Mouse (Mus musculus): ENCODE results near the gene Gltpd2. TPM values are rescaled to one million over a fixed set of nuclear protein-coding genes. Genes with fewer than 3 reads are reported as not detected.
A peak's percentile ranks its signal among the peaks of the same experiment; 100 is the strongest.

Gene Gltpd2
- polyA plus RNA-seq, 1 experiment from 2014 or later, result 30.8 TPM

DNA sequence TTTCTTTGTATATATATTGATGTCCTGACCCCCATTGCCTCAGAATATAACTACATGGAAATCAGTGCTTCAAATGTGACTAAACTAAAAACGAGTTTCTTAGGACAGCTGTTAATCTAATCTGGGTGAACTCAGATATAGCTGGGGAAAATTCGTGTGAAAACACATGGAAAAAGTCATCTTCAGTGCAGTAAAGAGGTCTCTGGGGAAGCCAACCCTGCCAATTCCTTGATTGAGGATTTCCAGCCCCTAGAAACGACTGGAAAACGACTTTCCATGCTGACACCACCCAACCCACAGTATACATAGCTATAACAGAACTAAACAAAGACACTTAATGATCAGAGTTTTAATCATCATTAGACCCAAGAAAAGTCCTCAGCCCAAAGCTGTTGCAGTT lies 31.2 kb upstream of the Gltpd2 start:
- no peak for TF ChIP-seq CTCF (IDR thresholded peaks at IDR 0.05; ENCODE audit: low read depth)
- no peak for TF ChIP-seq EP300 (IDR thresholded peaks at IDR 0.05; ENCODE audit: low read depth)
- WGBS (ENCODE audit: insufficient replicate concordance), result 42% methylated on average over 4 of the region's 4 CpGs
- no peak overlapping the region for H3K27ac ChIP-seq (ENCODE audit: low read depth)
- H3K36me3 ChIP-seq (replicated peaks; ENCODE audit: insufficient read depth, low read length), result no peaks in the 10 kb centered on the region
- no peaks in the 10 kb centered on the region for H3K9me3 ChIP-seq (ENCODE audit: low read length)
- no peaks in the 10 kb centered on the region for H3K4me1 ChIP-seq (ENCODE audit: insufficient read depth)
- ATAC-seq (no peak), DNase-seq (no peak)
- H3K4me2 ChIP-seq (ENCODE audit: low read depth, low read length), result no peak overlapping the region
- no peaks in the 10 kb centered on the region for H3K27me3 ChIP-seq (ENCODE audit: insufficient read depth, low read length)
- no peak overlapping the region for H3K4me3 ChIP-seq (ENCODE audit: low read depth, low read length)
- no peak overlapping the region for H3K9ac ChIP-seq (replicated peaks)

DNA sequence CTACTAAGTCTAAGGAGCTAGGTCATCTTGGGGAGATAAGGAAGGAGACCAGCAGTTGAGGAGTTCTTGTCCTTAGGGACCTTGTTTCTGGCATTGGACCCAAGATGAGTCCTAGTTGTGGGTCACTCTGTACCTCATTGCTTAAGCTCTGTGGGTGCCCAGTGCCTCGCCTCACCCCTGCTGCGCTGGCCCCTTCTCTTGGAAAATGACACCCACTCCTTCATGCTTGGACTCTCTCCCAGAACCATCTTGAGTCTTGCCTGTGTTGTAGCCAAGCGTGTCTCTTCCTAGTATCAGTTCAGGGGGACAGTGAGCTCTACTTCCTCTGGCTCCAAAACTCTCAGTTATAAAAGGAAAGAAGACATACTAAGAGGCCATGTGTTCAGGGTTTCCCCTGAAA lies 29.9 kb upstream of the Gltpd2 start:
- WGBS (ENCODE audit: insufficient replicate concordance), result 72% methylated on average over 3 of the region's 3 CpGs
- DNase-seq (no peak), ATAC-seq (no peak)
- Histone ChIP-seq H3K9ac (replicated peaks) (no peak overlapping the region), H3K4me1 (ENCODE audit: insufficient read depth) (no peaks in the 10 kb centered on the region), H3K27ac (ENCODE audit: low read depth) (peak overlapping the region; percentile 67; the same call in 1 of the 2 replicates), H3K27me3 (ENCODE audit: insufficient read depth, low read length) (no peaks in the 10 kb centered on the region), H3K4me2 (ENCODE audit: low read depth, low read length) (no peak overlapping the region), H3K36me3 (replicated peaks; ENCODE audit: insufficient read depth, low read length) (no peaks in the 10 kb centered on the region), H3K4me3 (ENCODE audit: low read depth, low read length) (no peak overlapping the region), H3K9me3 (ENCODE audit: low read length) (no peaks in the 10 kb centered on the region)
- TF ChIP-seq EP300 (IDR thresholded peaks at IDR 0.05; ENCODE audit: low read depth), result no peak
- TF ChIP-seq CTCF (IDR thresholded peaks at IDR 0.05; ENCODE audit: low read depth), result no peak

DNA sequence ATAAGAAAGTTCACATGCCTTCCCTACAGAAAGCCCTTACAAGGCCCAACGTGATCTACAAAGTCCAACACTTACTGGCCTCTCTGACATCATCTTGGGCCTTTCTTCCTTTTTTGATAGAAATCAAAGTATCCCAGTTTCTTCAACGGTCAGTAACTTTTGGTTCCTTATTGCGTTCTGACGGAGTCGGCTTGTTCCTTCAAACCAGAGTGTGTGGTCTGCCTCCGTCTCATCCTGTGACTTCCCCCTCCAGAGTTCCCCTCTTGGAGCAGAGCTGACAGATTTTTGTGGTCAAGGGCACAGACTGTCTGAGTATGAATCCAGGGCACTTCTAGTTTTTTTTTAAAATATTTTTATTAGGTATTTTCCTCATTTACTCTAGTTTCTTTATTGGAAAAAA lies 29.3 kb upstream of the Gltpd2 start:
- ATAC-seq (peak; percentile 51; the same call in 1 of the 2 replicates), DNase-seq (no peak)
- no peaks in the 10 kb centered on the region for H3K4me1 ChIP-seq (ENCODE audit: insufficient read depth)
- H3K27ac ChIP-seq (ENCODE audit: low read depth), result no peak overlapping the region
- no peak overlapping the region for H3K9ac ChIP-seq (replicated peaks)
- no peaks in the 10 kb centered on the region for H3K36me3 ChIP-seq (replicated peaks; ENCODE audit: insufficient read depth, low read length)
- TF ChIP-seq CTCF (IDR thresholded peaks at IDR 0.05; ENCODE audit: low read depth), result no peak
- no peak for TF ChIP-seq EP300 (IDR thresholded peaks at IDR 0.05; ENCODE audit: low read depth)
- H3K4me2 ChIP-seq (ENCODE audit: low read depth, low read length), result no peak overlapping the region
- WGBS (ENCODE audit: insufficient replicate concordance), result 25% methylated on average over 6 of the region's 6 CpGs
- no peak overlapping the region for H3K4me3 ChIP-seq (ENCODE audit: low read depth, low read length)
- H3K27me3 ChIP-seq (ENCODE audit: insufficient read depth, low read length), result no peaks in the 10 kb centered on the region
- H3K9me3 ChIP-seq (ENCODE audit: low read length), result no peaks in the 10 kb centered on the region

DNA sequence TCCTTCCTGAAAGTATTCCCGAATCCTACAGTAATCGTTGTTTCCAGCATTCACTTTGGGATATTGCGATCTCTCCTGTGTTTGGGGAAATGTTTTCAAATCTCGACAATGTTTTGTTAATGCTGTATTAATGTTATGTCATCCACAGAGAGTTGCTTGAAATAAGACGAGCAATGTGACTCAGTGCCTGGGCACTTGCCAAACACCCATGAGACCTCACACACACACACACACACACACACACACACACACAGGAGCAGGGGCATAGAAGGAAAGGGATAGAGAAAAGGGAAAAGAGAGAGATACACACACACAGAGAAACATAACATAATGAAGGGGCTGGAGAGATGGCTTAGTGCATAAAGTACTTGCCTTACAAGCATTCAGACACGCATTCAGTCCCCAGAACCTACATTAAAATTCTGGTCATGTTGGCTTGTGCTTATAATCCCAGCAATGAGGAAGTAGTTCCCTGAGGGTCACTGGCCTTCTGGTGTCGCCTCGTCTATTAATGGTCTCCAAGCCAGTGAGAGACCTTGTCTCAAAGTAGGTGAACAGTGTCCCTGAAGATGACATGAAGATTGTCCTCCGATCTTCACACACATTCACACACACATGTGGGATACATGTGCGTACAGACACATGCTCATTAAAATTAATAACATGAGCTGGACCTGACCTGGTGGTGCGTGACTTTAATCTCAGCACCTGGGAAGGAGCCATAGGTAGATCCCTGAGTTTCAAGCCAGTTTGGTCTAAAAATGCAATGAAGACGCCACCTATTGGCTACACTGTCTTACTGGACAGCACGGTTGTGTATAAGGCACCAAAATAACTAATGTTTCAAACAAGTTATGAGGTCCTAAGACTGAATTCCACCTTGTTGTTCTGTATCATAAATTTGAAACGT lies 19.2 kb upstream of the Gltpd2 start:
- no peak overlapping the region for H3K4me2 ChIP-seq (ENCODE audit: low read depth, low read length)
- no peak overlapping the region for H3K27ac ChIP-seq (ENCODE audit: low read depth)
- H3K4me3 ChIP-seq (ENCODE audit: low read depth, low read length), result no peak overlapping the region
- no peak for DNase-seq
- no peaks in the 10 kb centered on the region for H3K27me3 ChIP-seq (ENCODE audit: insufficient read depth, low read length)
- H3K9ac ChIP-seq (replicated peaks), result no peak overlapping the region
- H3K36me3 ChIP-seq (replicated peaks; ENCODE audit: insufficient read depth, low read length), result no peaks in the 10 kb centered on the region
- ATAC-seq, result no peak
- H3K9me3 ChIP-seq (ENCODE audit: low read length), result no peaks in the 10 kb centered on the region
- H3K4me1 ChIP-seq (ENCODE audit: insufficient read depth), result 0 out of 2 replicates have a peak, but pooled peaks cover 11% of the 10 kb centered on the region
- no peak for TF ChIP-seq EP300 (IDR thresholded peaks at IDR 0.05; ENCODE audit: low read depth)
- TF ChIP-seq CTCF (IDR thresholded peaks at IDR 0.05; ENCODE audit: low read depth), result peak; percentile 57
- WGBS (ENCODE audit: insufficient replicate concordance), result 65% methylated on average over 14 of the region's 14 CpGs

DNA sequence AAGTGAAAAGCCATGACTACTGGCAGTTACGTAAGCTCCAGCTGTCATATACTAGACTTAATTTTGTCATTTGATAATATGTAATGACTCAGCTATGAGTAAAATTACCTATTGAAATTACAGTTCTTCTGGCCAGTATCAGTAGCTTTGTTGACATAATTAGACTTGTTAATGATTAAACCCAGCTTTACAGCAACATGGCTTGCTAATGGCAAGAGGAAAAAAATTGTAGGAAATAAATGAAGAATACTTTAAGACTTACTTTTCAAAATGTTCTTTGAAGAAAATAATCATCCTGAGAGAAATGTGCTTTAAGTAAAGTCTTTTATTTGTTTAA lies 18.6 kb upstream of the Gltpd2 start:
- Histone ChIP-seq H3K36me3 (replicated peaks; ENCODE audit: insufficient read depth, low read length) (no peaks in the 10 kb centered on the region), H3K4me3 (ENCODE audit: low read depth, low read length) (no peak overlapping the region), H3K9me3 (ENCODE audit: low read length) (no peaks in the 10 kb centered on the region), H3K27ac (ENCODE audit: low read depth) (no peak overlapping the region), H3K9ac (replicated peaks) (no peak overlapping the region), H3K4me1 (ENCODE audit: insufficient read depth) (0 out of 2 replicates have a peak, but pooled peaks cover 11% of the 10 kb centered on the region), H3K4me2 (ENCODE audit: low read depth, low read length) (no peak overlapping the region), H3K27me3 (ENCODE audit: insufficient read depth, low read length) (no peaks in the 10 kb centered on the region)
- WGBS (ENCODE audit: insufficient replicate concordance), result 76% methylated on average over 1 of the region's 1 CpGs
- ATAC-seq (no peak), DNase-seq (no peak)
- TF ChIP-seq CTCF (IDR thresholded peaks at IDR 0.05; ENCODE audit: low read depth), result no peak
- no peak for TF ChIP-seq EP300 (IDR thresholded peaks at IDR 0.05; ENCODE audit: low read depth)

DNA sequence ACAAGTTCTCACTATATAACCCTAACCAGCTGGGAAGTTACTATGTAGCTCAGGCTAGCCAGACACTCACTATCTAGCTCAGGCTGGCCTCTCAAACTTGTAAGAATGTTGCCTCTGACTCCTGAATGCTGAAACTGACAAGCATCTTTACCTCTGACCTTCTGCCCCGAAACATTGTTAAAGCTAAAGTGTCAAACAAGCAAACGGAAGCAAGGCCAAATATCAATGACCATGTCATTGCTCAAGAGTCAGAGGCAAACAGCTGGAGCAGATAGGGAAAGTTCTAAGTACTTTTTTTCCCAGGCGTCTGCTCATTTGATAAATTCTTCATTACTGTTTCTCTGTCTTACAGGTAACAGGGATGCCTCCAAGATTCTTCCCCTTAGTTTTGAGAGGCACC lies 17.0 kb upstream of the Gltpd2 start:
- no peaks in the 10 kb centered on the region for H3K9me3 ChIP-seq (ENCODE audit: low read length)
- DNase-seq (no peak), ATAC-seq (peak; percentile 55)
- H3K36me3 ChIP-seq (replicated peaks; ENCODE audit: insufficient read depth, low read length), result no peaks in the 10 kb centered on the region
- H3K9ac ChIP-seq (replicated peaks), result no peak overlapping the region
- no peaks in the 10 kb centered on the region for H3K27me3 ChIP-seq (ENCODE audit: insufficient read depth, low read length)
- H3K4me3 ChIP-seq (ENCODE audit: low read depth, low read length), result no peak overlapping the region
- H3K4me2 ChIP-seq (ENCODE audit: low read depth, low read length), result no peak overlapping the region
- WGBS (ENCODE audit: insufficient replicate concordance), result 46% methylated on average over 3 of the region's 3 CpGs
- TF ChIP-seq CTCF (IDR thresholded peaks at IDR 0.05; ENCODE audit: low read depth) (no peak), EP300 (IDR thresholded peaks at IDR 0.05; ENCODE audit: low read depth) (no peak)
- H3K27ac ChIP-seq (ENCODE audit: low read depth), result no peak overlapping the region
- 0 out of 2 replicates have a peak, but pooled peaks cover 11% of the 10 kb centered on the region for H3K4me1 ChIP-seq (ENCODE audit: insufficient read depth)

All from liver, postnatal 0 days (tissue).